Mouse (Mus musculus) testis, adult 2 months (tissue): ENCODE data around the gene Kctd5. TPM values are rescaled to one million over a fixed set of nuclear protein-coding genes. Genes with fewer than 3 reads are reported as not detected.

Experiments
- H3K27ac ChIP-seq: fragments of 200-500 bp; 2 replicates; pipeline ENCODE4 v1.5.1; 2012; ENCODE audit warnings: low read depth, low read length; ENCODE audit not compliant: control insufficient read depth, insufficient read depth
- H3K27me3 ChIP-seq: fragments of 200-500 bp; 2 replicates; pipeline ENCODE4 v1.6.1; 2012; ENCODE audit warnings: mild to moderate bottlenecking, low read length, moderate library complexity; ENCODE audit not compliant: control insufficient read depth, insufficient read depth
- H3K36me3 ChIP-seq: fragments of 200-500 bp; 2 replicates; pipeline ENCODE4 v1.6.1; 2012; ENCODE audit warnings: mild to moderate bottlenecking, low read length; ENCODE audit not compliant: control insufficient read depth, insufficient read depth
- H3K4me1 ChIP-seq: fragments of 200-500 bp; 2 replicates; pipeline ENCODE4 v1.6.1; 2012; ENCODE audit warnings: low read length; ENCODE audit not compliant: control insufficient read depth, insufficient read depth
- H3K4me3 ChIP-seq: fragments of 200-500 bp; 2 replicates; pipeline ENCODE4 v1.5.1; 2012; ENCODE audit warnings: low read depth, mild to moderate bottlenecking, low read length, moderate library complexity, mixed read lengths; ENCODE audit not compliant: control insufficient read depth
- CTCF ChIP-seq: fragments of 200-500 bp; IDR thresholded peaks from 2 replicates; pipeline ENCODE4 v1.5.1; 2012; ENCODE audit warnings: low read depth, mild to moderate bottlenecking, inconsistent platforms, low read length, moderate library complexity; ENCODE audit not compliant: control insufficient read depth, insufficient read depth, insufficient replicate concordance
- POLR2A ChIP-seq: fragments of 200-500 bp; IDR thresholded peaks from 2 replicates; pipeline ENCODE4 v1.6.1; 2012; ENCODE audit warnings: low read depth, mild to moderate bottlenecking, inconsistent platforms, low read length, moderate library complexity; ENCODE audit not compliant: control insufficient read depth
- polyA plus RNA-seq: library from polyadenylated mRNA; depleted of rRNA; stranded (reverse); fragments of >200 nt; gene quantifications from 2 replicates; pipeline ENCODE4 v1.2.3, GENCODE M21; 2012

Kctd5 gene
- polyA plus RNA-seq, 1 experiment, result 11.9 TPM

DNA sequence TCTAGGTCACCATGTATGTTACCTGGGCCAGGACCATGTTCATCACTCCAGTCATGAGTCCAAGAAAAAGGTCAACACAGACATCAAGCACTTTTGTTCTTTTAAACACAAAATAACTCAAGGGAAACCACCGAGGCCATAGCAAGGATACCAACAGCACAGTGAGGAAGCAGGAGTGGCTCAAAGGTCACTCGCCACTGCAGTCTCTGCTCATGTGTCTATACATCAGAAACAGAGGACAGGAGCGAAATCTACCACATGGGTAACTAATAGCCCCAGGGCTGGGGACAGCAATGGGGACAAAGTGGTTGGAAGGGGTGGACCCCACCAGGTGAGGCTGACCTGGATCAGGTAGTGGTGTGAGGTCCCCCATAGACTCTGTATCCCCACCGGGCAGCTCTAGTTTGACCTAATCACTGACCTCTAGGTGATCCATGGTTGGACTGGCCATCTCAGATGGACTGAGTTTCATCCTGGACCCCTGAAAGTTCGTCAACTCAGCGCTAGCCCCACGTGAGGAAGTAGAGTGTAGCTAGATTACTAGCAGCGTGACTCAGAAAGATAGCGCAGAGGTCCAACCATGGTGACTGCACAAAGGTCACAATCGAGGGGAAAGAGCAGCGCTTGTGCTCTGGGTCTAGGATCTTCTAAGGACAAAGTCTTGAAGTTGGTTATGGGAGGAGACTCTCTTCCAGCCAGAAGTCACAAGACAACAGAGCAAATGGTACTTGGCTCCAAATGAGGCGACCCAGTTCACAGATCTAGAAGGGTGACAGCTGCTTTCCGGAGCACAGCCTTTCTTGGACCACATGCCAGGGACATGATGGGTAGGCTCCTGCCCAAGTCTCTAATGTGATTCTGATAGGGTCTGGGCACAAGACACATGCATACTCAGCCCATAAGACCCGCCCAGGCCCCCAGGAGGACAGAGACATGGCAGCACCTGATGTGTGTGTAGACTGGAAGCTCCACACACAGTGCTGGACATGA is 16.4 kb downstream of the Kctd5 start:
- no peaks in the 10 kb centered on the region for H3K4me1 ChIP-seq
- no peak for TF ChIP-seq CTCF
- no peaks in the 10 kb centered on the region for H3K27me3 ChIP-seq
- H3K27ac ChIP-seq, result no peak overlapping the region
- peak overlapping the region; percentile 67 for H3K4me3 ChIP-seq
- H3K36me3 ChIP-seq, result peaks cover 14% of the 10 kb centered on the region

DNA sequence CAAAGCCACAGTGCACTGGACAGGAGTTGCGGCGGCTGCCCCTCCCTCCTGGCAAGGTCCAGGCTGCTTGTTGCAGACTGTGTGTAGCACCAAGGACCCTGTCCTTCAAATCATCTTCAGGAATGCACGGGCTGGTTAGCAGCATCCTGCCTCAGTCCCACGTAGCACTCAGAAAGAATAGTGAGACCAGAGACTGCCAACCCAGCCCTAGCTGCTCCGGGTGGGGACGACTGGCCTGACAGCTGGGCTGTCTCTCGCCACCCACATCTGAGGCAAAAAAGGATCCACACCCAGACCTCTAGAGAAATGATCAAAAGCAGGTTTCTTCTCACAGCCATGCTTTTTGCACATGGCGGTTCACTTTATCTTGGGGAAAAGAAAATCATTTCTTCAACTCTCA is 24.3 kb downstream of the Kctd5 start:
- Histone ChIP-seq H3K4me3 (no peak overlapping the region), H3K36me3 (no peaks in the 10 kb centered on the region; the same call in 1 of the 2 replicates), H3K4me1 (no peaks in the 10 kb centered on the region), H3K27ac (no peak overlapping the region), H3K27me3 (no peaks in the 10 kb centered on the region)
- no peak for TF ChIP-seq POLR2A
- no peak for TF ChIP-seq CTCF

DNA sequence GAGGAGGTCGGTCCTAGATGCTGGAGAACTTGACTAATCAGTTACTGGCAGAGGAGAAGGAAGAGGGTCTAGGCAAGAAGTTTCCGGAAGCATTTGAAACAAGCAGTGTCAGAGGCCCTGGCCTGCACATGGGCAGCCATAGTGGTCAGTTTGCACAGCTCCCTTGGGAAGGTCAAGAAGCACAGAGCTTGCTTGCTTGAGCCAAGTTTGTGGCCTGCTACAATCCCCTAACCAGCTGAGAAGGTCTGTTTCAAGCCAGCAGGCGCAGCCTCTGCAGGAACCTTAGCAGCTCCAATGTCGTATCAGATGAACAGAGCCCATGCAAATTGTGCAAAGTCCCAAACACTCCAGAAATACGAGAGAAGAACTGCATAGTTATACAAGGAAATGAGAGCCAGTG is 25.2 kb downstream of the Kctd5 start:
- H3K36me3 ChIP-seq, result no peaks in the 10 kb centered on the region; the same call in 1 of the 2 replicates
- no peak overlapping the region for H3K4me3 ChIP-seq
- H3K27ac ChIP-seq, result no peak overlapping the region
- H3K27me3 ChIP-seq, result no peaks in the 10 kb centered on the region
- no peak for TF ChIP-seq CTCF
- TF ChIP-seq POLR2A, result no peak
- H3K4me1 ChIP-seq, result no peaks in the 10 kb centered on the region

DNA sequence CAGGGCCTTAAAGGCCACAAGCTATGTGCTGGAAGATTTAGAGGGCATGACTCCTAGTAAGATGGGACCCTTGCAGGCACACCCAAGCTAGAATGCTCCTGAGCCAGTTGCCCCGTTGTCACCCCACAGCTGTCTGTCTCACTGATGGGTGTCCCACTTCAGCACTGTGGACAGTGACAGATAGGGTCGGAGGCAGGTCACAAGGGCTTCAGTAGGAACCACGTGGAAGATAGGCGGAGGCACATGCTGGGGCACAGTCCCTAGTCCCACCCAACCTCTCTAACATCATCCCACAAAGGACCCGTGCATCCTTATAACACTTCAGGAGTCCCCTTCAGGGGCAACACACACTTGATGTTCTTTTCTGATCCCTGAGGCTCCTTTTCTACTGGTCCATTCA is 27.3 kb downstream of the Kctd5 start:
- no peaks in the 10 kb centered on the region for H3K4me1 ChIP-seq
- no peaks in the 10 kb centered on the region; the same call in 1 of the 2 replicates for H3K36me3 ChIP-seq

DNA sequence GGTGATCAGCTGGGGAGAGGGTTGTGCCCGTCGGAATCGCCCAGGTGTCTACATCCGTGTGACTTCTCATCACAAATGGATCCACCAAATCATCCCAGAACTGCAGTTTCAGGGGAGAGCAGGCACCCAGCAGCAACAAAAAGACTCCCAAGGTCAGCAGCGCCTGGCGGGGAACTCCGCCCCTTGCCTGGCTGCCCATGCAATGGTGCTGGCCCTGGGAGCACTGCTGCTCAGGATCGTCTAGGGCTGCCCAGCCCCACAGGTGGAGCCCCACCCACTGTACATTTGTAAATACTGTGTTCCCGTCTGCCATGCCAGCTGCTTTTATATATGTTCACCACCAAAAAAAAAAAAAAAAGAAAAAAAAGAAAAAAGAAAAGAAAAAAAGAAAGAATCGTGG is 27.7 kb downstream of the Kctd5 start:
- TF ChIP-seq CTCF (no peak), POLR2A (no peak)
- no peaks in the 10 kb centered on the region for H3K27me3 ChIP-seq
- H3K4me1 ChIP-seq, result no peaks in the 10 kb centered on the region
- H3K4me3 ChIP-seq, result no peak overlapping the region
- H3K27ac ChIP-seq, result no peak overlapping the region
- no peaks in the 10 kb centered on the region; the same call in 1 of the 2 replicates for H3K36me3 ChIP-seq

More for the DNA sequence above, 27.3 kb downstream of the Kctd5 start:
- H3K4me3 ChIP-seq, result no peak overlapping the region
- H3K27me3 ChIP-seq, result no peaks in the 10 kb centered on the region
- TF ChIP-seq CTCF (no peak), POLR2A (no peak)
- H3K27ac ChIP-seq, result no peak overlapping the region

DNA sequence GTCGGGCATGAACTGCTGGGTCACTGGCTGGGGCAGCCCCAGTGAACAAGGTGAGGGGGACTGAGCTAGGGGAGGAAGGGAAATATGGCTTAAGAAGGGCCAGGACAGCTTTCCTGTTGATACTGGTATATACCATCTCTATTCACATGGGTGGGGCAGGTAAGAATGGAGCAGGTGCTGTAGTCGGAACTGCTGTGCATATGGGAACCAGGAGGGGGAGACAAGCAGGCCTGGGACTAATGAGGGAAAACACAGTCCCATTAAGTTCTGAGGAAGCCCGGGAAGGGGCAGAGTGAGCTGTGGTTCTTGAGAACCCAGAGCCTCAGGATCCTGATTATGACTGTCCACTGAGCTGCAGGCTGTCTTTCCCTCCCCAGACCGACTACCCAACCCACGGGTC is 28.8 kb downstream of the Kctd5 start:
- no peak overlapping the region for H3K27ac ChIP-seq
- H3K4me1 ChIP-seq, result no peaks in the 10 kb centered on the region
- no peaks in the 10 kb centered on the region; the same call in 1 of the 2 replicates for H3K36me3 ChIP-seq
- no peak for TF ChIP-seq POLR2A
- TF ChIP-seq CTCF, result no peak
- H3K27me3 ChIP-seq, result no peaks in the 10 kb centered on the region
- no peak overlapping the region for H3K4me3 ChIP-seq

DNA sequence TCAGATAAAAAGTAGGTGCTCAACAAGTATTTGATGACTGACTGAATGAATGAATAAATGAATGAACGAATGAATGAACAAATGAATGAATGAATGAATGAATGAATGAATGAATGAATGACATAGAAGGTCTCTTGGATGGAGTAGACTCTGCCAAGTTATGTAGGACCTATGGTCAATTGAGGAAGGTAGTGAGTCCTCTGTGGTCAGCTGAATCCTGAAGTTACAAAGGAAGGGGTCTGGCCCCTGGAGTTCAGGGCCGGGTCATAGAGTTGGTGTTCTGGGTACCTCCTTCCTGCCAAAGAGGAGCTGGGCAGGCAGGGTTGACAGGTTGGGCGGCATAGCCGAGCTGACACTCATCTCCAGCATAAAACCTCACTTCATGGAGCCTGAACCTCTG is 35.4 kb downstream of the Kctd5 start, which contains the start of gene Prss27:
Prss27 (plus strand) TSS at position 301 of the 400 bp plus-strand sequence.
- TF ChIP-seq POLR2A (no peak), CTCF (no peak)
- Histone ChIP-seq H3K4me1 (no peaks in the 10 kb centered on the region), H3K36me3 (no peaks in the 10 kb centered on the region), H3K4me3 (no peak within 1 kb of the TSS), H3K27ac (no peak within 1 kb of the TSS), H3K27me3 (no peaks in the 10 kb centered on the region)
